Mouse (Mus musculus): ENCODE data around the gene Slc37a2. TPM values are rescaled to one million over a fixed set of nuclear protein-coding genes. Genes with fewer than 3 reads are reported as not detected.

The Slc37a2 gene
- polyA plus RNA-seq, 1 experiment from 2014 or later: 0.26 TPM

DNA sequence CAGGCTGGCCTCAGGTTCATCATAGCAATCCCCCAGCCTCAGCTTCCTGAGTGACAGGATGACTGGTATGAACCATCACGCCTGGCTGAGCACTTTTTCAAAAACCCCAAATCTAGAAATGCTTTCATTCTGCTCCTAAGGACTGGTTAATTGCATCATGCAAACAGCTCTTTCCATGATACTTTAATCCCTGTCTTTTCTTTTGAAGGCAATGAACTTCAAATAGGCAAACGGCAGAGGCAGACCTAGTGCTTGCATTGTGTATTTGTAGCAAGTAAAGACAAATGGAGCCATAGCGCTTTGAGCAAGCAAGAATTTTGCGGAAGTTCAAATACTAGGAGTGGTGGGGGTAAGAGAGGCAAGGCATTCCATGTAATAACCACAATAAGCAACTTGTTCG is 73.9 kb downstream of the Slc37a2 start:
- peaks cover 9% of the 10 kb centered on the region for H3K27me3 ChIP-seq
- ChIA-PET CTCF (interaction anchor here (0.7 kb wide), 1 partner anchor 49 kb away, joined by 4 read pairs; no protein-coding TSS in a partner anchor), POLR2A (no interaction called here)
- TF ChIP-seq CTCF (IDR thresholded peaks at IDR 0.05): no peak
- in situ Hi-C loops (cut with MboI; ENCODE audit: low pct_unique_long_range_greater_than_20kb): no loop called here
- ATAC-seq (no peak), DNase-seq (ENCODE audit: low read depth, low spot score) (no peak)

GRCm38 (mm10) chr9:37179596-37179995 is 75.9 kb downstream of the Slc37a2 start:
- H3K27me3 ChIP-seq: peaks cover 15% of the 10 kb centered on the region
- in situ Hi-C loops (cut with MboI; ENCODE audit: low pct_unique_long_range_greater_than_20kb): loop anchor here (5.0 to 10.0 kb wide), 2 partner anchors 48 to 135 kb away; no protein-coding TSS in a partner anchor

GRCm38 (mm10) chr9:37178911-37179310 is 76.6 kb downstream of the Slc37a2 start:
- ATAC-seq (no peak), DNase-seq (ENCODE audit: low read depth, low spot score) (no peak)
- CTCF ChIA-PET: interaction anchor here (0.7 to 2.0 kb wide), 4 partner anchors 18 to 150 kb away, joined by 3 to 7 read pairs (median 4); no protein-coding TSS in a partner anchor
- TF ChIP-seq CTCF (IDR thresholded peaks at IDR 0.05): no peak
- POLR2A ChIA-PET: no interaction called here
- in situ Hi-C loops (cut with MboI; ENCODE audit: low pct_unique_long_range_greater_than_20kb): loop anchor here (5.0 to 10.0 kb wide), 2 partner anchors 48 to 136 kb away; no protein-coding TSS in a partner anchor
- H3K27me3 ChIP-seq: peaks cover 15% of the 10 kb centered on the region

More at GRCm38 (mm10) chr9:37179596-37179995, 75.9 kb downstream of the Slc37a2 start:
- POLR2A ChIA-PET: no interaction called here
- TF ChIP-seq CTCF (IDR thresholded peaks at IDR 0.05): no peak
- DNase-seq (ENCODE audit: low read depth, low spot score) (no peak), ATAC-seq (no peak)
- CTCF ChIA-PET: interaction anchor here (1.6 kb wide), 1 partner anchor 17 kb away, joined by 3 read pairs; no protein-coding TSS in a partner anchor

Other genes starting within 250 kb of the Slc37a2 start
- gene Pknox2, start 108.3 kb downstream of the Slc37a2 start, polyA plus RNA-seq (2021): 0.09 TPM
- 15.8 TPM for gene Tmem218, start 47.5 kb downstream of the Slc37a2 start, polyA plus RNA-seq (2021)
- 1.3 TPM for gene Ccdc15, start 92.7 kb upstream of the Slc37a2 start, polyA plus RNA-seq (2021)
- gene Hepacam, start 111.6 kb upstream of the Slc37a2 start, polyA plus RNA-seq (2021): not detected
- gene Robo4, start 146.2 kb upstream of the Slc37a2 start, polyA plus RNA-seq (2021): not detected
- gene Robo3, start 177.5 kb upstream of the Slc37a2 start, polyA plus RNA-seq (2021): 0.28 TPM
- 33.1 TPM for gene Msantd2, start 233.6 kb upstream of the Slc37a2 start, polyA plus RNA-seq (2021)

Measured in Patski (cell line).